Mouse (Mus musculus): ENCODE results near the gene Srgn.
A peak's percentile ranks its signal among the peaks of the same experiment; 100 is the strongest.

The Srgn gene

GRCm38 (mm10) chr10:62527351-62527750 is at the start of gene Srgn:
Srgn (minus strand) TSS chr10:62527451.
- no peak for DNase-seq

DNA sequence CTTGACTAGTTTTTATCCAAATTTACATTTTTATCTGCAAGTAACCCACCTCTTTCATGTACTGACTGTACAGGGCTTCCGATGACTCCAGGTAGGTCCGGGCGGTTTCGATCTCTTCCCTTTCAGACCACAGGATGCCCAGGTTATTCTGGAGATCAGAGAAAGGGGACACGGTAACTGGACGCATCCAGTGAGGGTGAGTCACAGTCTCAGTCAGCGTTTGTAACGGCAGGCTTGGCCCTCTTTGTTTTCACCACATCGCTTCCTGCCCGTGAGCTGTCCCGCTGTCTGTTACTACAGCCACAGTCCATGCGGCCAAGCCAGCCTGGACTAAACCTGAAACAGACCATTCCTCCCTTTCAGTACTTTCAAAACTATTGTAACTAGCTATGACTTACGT is 47.8 kb upstream of the Srgn start:
- DNase-seq, result no peak

DNA sequence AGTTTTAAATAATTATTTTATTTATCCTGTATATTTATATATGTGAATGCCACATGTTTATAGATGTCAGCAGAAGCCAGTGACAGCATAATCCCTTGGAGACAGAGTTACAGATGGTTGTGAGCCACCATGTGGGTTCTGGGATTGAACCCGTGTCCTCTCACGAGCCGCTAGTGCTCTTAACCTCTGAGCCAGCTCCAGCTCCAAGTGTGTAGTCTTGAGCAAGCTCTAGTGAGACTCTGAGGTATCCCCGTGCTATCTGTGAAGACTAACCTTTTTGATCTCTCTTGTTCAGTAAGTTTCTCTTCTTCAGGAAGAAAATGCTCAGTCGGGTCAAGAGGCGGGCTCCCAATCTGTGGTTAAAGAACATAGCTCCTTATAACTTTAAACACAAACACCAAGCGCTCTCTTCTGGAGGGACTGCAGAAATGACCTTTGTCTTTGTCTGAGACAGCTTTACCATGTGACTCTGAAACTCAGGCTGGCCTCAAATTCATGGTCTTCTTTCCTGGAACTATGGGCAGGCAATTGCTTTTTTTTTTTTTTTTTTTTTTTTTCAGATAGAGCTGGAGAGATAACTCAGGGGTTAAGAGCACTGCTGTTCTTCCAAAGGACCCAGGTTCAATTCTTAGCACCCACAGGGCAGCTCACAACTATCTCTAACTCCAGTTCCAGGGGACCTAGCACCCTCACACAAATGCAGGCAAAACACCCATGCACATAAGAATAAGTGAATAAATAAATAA is 43.0 kb upstream of the Srgn start:
- DNase-seq, result peak; percentile 17 to 24

DNA sequence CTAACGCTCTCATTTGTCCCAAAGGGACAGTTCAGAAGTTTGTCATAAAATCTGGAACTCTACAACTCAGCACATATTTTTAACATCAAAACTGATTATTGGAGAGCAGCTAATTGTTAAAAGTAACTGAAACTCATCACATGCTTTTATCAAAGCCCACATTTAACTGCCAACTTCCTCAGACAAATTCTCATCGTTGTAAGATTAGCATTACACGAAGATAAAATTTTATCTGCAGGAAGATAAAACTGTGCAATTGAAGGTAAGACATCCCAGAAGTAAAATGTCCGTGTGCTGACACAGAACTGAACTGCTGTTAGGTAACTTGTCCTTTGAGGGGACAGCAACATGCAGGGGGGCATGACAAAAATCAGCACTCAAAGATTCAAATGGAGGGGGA is 41.6 kb upstream of the Srgn start:
- DNase-seq, result no peak

- DNase-seq, result no peak
Observed at GRCm38 (mm10) chr10:62557736-62558135, 30.5 kb upstream of the Srgn start.

GRCm38 (mm10) chr10:62556558-62556901 is 29.3 kb upstream of the Srgn start:
- no peak for DNase-seq

DNA sequence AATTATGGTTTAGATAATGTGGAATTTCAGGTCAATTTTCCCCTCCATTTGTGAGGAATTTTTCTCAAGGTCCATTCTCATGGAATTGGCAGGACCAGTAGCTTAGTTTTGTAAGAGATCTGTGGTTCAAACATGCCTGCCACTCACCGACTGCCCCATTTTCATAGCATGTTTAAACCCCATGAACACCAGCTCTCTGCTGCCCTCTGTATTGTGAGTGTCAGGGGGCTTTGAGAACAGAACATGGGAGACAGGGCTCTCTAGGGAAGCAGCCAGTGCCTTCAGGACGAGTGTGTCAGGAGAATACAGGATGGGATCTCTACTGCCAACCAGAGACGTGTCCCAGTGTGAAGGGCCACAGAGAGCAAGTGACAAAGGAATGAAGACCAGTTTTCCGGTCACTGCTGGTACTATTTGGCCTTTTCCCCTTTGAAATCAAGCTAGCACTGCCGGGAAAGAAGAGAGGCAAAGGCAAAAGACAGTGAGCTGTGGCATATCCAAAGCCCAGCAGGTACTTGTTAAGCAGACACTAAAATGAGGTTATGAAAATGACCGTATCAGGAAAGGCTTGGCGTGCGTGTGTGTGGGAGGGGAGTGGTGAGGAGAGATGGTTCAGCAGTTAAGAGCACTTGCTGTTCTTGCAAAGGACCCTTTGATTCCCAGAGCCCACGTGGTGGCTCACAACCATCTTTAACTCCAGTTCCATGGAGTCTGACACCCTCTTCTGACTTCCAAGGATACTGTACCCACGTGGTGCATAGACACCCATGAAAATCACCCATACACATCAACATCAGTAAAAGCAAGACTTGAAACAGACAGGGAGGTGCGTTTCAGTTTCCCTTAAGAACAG is 28.7 kb upstream of the Srgn start:
- no peak for DNase-seq

DNA sequence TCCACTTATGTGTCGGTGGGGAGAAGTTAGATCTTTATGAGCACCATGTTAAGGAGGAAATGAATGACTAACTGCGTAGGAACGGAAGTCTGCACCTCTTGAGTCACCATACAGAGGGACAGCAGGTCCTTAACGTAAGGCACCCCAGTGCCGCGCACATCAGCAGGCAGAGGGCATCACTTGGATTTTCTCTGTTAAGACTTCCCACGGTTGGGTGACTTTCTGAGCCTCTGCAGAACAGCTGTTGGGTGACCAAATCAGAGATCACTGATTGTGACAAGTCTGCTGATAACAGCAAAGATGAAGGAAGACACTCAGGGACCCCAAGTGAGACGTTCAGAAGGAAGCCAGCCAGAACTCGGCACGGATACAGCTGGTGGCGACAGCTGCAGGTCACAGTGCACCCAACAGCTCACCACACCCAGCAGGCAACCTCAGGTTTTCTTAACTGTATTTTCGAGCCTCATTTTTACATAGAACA is 26.4 kb upstream of the Srgn start:
- DNase-seq, result no peak

- DNase-seq, result no peak
Observed at GRCm38 (mm10) chr10:62550787-62551300, 23.6 kb upstream of the Srgn start.

GRCm38 (mm10) chr10:62549523-62550166 is 22.4 kb upstream of the Srgn start:
- DNase-seq, result peak; percentile 42 to 79

- peak; percentile 60 to 61 for DNase-seq
Observed at GRCm38 (mm10) chr10:62546441-62546840, 19.2 kb upstream of the Srgn start.

GRCm38 (mm10) chr10:62545759-62546158 is 18.5 kb upstream of the Srgn start:
- no peak for DNase-seq

DNA sequence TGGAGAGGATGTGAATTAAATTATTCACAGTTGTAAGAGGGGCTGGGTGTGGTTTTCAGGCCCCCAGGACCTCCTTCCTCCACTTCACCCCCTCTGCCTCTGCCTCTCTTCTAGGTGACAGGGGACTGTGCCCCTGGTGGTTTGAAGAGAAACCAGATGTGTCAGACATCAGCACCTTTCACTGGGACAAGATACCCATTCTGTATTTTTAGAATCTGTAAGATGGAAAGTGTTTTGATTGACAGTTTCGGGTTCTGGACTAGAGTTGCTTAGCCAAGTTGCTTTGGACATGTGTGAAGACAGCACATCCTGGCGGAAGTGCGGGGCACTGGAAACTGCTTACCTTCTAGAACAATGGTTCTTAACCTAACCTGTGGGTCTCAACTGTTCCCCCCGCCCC is 17.1 kb upstream of the Srgn start:
- no peak for DNase-seq

GRCm38 (mm10) chr10:62543399-62543808 is 16.2 kb upstream of the Srgn start:
- DNase-seq, result peak in 1 of 2 experiments; percentile 21

- no peak for DNase-seq
Observed at GRCm38 (mm10) chr10:62542928-62543327, 15.7 kb upstream of the Srgn start.

DNA sequence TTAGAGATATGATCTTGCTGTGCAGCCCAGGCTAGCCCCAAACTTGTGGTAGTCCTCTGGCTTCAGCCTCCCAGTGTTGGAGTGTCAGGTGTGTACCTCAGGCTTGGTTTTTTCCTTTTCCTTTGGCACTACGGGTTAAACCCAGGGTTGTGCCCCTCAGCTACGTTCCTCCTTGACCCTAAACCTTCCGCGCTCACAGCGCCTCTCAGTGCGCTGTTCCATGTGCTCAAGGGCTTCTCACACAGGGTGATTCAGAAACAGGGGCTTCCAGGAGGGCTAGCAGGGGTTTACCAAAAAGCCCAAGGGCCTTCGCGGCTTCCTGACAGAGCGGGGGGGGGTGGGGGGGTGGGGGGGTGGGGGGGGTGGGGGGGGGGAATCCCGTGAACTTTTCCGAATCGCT is 15.3 kb upstream of the Srgn start:
- DNase-seq, result no peak

GRCm38 (mm10) chr10:62541499-62541898 is 14.2 kb upstream of the Srgn start:
- no peak for DNase-seq

DNA sequence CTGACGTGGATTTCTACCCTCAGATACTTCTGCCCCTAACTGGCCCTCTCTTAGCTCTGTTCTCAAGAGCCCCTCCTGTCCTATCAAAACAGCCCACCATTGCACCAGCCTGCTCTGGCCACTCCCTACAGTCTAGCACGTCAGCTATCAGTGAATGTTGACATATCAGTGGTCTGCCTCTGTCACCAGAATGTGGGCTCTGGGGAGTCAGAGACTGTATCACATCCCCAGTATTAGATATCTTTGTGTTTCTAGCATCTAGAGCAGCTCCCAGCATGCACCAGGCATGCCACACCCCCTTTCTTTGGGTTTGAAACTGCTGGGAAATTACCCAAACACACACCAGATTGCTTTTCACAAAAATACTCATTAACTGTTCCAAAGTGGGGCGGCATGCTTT is 13.5 kb upstream of the Srgn start:
- no peak for DNase-seq

- DNase-seq, result no peak
Observed at GRCm38 (mm10) chr10:62534509-62534908, 7.3 kb upstream of the Srgn start.

GRCm38 (mm10) chr10:62532832-62533231 is 5.6 kb upstream of the Srgn start:
- DNase-seq, result no peak

GRCm38 (mm10) chr10:62530183-62530582 is 2.9 kb upstream of the Srgn start:
- DNase-seq, result peak; percentile 69 to 78

GRCm38 (mm10) chr10:62522346-62522950 is 4.8 kb downstream of the Srgn start:
- no peak for DNase-seq

DNA sequence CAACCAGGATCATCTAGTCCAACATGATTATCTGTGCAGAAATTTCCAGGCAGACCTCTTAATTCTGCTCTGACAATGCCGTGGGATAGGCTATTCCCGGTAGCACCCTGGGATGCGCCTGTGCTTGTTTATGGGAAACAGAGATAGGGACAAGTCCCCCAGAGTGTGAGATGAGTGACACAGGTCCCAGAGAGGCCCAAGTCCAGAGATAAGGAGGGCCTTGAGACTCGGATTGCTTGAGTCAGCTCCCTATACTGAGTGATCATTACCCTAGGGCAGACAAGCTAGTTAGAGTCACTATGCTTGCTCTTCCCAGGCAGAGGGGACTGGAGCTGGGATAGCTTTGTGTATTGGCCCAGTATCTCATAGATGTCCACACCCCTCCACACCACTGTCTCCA is 5.5 kb downstream of the Srgn start:
- no peak for DNase-seq

Measured in kidney, adult 8-10 months (tissue).